Mouse (Mus musculus): ENCODE measurements around the gene Ankrd17.

The Ankrd17 gene

DNA sequence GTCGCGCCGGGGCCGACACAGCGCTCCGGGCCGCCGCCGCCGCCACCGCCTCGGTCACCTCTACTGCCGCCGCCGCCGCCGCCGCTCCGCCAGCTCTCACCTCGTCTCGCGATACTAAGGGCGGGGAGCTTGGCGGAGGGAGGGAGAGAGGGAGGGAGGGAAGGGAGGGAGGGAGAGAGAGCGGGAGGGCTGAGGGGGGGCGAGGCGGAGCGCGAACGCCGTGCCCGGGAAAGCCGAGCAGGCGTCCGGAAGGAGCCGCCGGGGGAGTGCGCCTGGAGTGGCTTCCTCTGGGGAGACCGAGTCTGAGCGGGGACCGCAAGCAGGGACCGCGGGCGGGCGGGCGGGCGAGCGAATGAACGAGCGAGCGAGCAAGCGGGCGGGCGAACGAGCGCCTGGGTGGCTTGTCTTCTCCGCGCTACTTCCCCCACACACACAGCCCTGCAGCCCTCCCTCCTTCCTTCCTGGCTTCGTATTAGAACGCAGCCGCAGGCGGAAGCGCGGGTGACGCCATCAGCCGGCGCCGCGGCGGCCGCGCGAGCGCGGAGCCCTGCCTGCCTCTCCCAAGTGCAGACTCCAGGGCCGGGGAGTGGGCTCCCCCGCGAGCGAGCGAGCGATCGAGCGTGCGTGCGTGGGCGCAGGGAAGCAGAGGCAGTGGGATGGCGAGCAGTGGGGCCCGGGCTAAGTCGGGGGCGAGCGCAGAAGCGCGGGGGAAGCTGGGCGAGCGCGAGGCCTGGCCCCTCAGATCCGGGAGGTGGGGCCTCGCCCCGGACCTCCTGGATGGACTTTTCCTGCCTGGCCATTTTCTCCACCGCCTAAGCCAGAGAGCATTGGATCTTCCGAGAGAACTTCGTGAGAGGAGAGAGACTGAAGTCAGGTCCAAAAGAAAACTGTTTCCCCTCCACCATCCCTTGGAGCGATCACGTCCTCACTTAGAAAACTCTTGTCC, at the start of gene Ankrd17:
Ankrd17 (minus strand) TSS at position 457 of the 946 bp plus-strand sequence.
- DNase-seq (ENCODE audit: low spot score), result peak; percentile 94

DNA sequence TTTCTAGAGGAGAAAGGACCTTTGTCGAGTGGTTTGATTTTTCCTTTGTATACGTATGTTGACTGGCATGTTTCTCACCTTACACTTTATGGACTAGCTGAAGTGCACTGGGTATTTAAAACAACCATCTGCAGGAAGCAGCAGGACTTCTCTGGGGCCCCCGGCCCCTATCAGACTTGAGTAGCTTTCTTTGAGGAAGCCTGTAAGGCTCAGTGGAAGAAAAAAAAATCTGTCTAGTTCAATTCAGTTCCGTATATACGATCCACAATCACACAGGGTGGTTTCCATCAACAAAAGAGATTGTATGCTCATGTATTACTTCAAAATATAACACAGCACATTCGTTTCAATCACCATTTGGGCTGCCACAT, 48.5 kb upstream of the Ankrd17 start:
- DNase-seq (ENCODE audit: low spot score), result no peak

GRCm38 (mm10) chr5:90414142-90414924, 48.0 kb upstream of the Ankrd17 start:
- DNase-seq (ENCODE audit: low spot score), result no peak

DNA sequence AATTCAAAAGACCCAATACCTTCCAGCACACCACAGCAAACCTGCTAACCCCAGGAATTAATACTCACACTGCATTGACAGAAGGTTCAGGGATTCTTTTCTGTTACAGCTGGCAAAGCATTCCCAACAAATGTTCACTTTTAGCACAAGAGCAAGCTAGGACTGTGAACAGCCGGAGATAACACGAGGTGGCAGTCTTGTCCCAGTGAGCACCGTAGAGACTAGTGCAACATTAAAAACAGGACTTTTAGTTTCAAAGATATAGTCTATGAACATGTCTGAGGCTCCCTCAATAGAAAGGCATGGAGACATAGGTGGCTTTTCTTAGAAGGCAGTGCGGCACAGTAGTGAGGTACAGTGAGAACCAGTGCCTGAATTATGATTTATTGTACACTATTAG, 38.8 kb upstream of the Ankrd17 start:
- no peak for DNase-seq (ENCODE audit: low spot score)

DNA sequence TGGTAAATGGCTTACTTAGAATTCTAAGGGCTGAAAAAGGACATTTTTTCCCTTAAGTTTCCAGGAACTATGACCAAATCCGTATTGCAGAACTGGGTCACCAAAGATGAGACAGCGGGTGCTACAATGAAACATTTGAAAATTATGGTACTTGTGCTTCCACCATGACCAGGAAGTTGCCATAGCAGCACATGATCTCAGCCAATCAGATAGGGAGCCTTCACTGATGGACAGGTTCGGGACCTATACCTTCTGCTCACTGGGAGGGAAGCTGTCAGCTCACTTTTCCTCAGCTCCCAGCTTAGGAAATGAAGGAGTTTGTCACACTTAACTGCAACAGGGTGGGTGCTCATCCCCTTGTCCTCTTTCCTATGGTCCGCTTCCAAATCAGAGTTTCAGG, 30.4 kb upstream of the Ankrd17 start:
- DNase-seq (ENCODE audit: low spot score), result no peak

- no peak for DNase-seq (ENCODE audit: low spot score)
These were observed 27.9 kb upstream of the Ankrd17 start for GRCm38 (mm10) chr5:90394322-90394721.

- no peak for DNase-seq (ENCODE audit: low spot score)
These were observed 27.4 kb upstream of the Ankrd17 start for GRCm38 (mm10) chr5:90393764-90394163.

GRCm38 (mm10) chr5:90383080-90383479, 16.7 kb upstream of the Ankrd17 start:
- DNase-seq (ENCODE audit: low spot score), result peak; percentile 38

- DNase-seq (ENCODE audit: low spot score), result no peak
These were observed 15.1 kb upstream of the Ankrd17 start for GRCm38 (mm10) chr5:90381458-90381857.

- DNase-seq (ENCODE audit: low spot score), result no peak
These were observed 7.3 kb upstream of the Ankrd17 start for GRCm38 (mm10) chr5:90373708-90374107.

- DNase-seq (ENCODE audit: low spot score), result no peak
These were observed 4.0 kb upstream of the Ankrd17 start for GRCm38 (mm10) chr5:90370401-90370800.

DNA sequence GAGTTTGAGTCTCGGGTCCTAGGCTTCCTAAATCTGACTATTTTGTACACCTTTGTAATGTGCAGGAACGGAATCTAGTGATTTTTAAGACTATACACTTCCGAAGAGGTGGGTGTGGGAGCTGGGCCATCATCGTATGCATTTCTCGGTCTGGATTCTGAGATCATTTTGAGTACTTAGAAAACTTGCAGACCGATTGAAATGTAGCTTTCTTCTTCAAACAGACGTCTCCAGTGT, 608 bp upstream of the Ankrd17 start, which contains the start of gene Gm9958:
Gm9958 (plus strand) TSS at position 138 of the 237 bp plus-strand sequence.
- DNase-seq (ENCODE audit: low spot score), result peak; percentile 13

DNA sequence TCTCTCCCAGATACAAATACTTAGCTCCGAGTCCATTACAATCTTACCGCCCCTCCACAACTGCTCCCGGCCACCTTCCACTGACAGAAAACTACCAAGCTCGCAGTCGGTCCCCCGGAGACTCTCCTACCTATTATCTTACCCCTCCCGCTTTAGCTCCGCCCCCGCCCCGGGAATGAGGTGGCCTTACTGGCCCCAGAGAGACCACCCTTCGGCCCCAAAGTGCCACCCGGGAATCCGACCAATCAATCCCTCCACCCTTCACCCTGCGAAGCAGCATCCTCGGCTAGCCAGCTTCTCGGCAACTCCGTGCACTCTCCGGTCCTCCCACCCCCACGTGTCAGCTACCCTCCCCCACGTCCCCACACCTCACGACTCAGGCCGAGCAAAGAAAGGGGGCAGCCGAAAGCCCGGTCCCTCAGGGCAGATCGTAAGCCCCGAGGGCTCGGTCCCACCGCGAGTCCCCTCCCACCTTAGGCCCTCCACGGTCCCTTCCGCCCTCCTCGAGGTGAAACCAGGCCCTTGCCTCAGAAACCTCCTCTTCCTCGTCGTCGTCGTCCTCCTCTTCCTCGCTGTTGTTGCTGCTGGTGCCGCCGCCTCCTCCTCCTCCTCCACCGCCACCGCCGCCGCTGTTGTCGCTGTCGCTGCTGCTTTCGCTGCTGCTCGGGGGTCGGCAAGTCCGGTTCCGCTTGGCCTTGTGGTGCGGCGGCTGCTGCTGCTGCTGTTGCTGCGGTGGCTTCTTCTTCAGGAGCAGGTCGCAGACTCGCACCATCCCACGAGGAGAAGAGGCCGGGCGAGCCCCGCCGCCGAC, 1.0 kb downstream of the Ankrd17 start:
- DNase-seq (ENCODE audit: low spot score), result peak; percentile 54

DNA sequence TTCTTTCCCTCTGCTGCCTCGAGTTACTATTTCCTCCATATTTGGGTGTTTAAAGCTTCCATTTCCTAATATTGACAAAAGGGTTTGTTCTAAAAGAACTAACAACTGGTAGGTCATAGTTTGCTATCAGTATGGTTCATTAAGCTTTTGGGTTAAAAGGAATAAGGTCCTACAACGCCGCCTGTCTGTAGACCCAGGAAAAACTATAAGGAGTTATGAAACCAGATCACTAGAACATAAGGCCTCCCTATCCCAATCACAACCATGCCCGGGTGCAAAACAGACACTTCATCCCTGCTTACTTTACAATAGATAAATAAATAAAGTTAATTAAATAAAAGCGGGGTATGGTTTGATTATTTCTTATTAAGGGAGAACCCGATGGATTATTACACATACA, 1.9 kb downstream of the Ankrd17 start:
- DNase-seq (ENCODE audit: low spot score), result peak; percentile 69

- no peak for DNase-seq (ENCODE audit: low spot score)
These were observed 10.6 kb downstream of the Ankrd17 start for GRCm38 (mm10) chr5:90355824-90356223.

GRCm38 (mm10) chr5:90353552-90354317, 12.6 kb downstream of the Ankrd17 start:
- no peak for DNase-seq (ENCODE audit: low spot score)

- DNase-seq (ENCODE audit: low spot score), result no peak
These were observed 19.5 kb downstream of the Ankrd17 start for GRCm38 (mm10) chr5:90346877-90347276.

- no peak for DNase-seq (ENCODE audit: low spot score)
These were observed 25.5 kb downstream of the Ankrd17 start for GRCm38 (mm10) chr5:90340847-90341246.

- DNase-seq (ENCODE audit: low spot score), result no peak
These were observed 26.4 kb downstream of the Ankrd17 start for GRCm38 (mm10) chr5:90339953-90340343.

- DNase-seq (ENCODE audit: low spot score), result peak; percentile 62
These were observed 27.0 kb downstream of the Ankrd17 start for GRCm38 (mm10) chr5:90339129-90339952.

All from T-cell, adult 2 months (primary cell).